Mouse (Mus musculus) left cerebral cortex, postnatal 25 days (tissue): Measurements from ENCODE around the gene Sel1l3. TPM values are rescaled to one million over a fixed set of nuclear protein-coding genes. Genes with fewer than 3 reads are reported as not detected.

Source experiments
- DNase-seq, 2 experiments: peaks; one replicate each; pipeline ENCODE4 v3.0.0; 2022; ENCODE audit warnings: low spot score in 2 of 2, mixed read lengths in 1 of 2
- intact Hi-C: fragments of 180-260 bp; cut with DNase I; formaldehyde crosslinking; loops from one replicate; pipeline ENCODE4 v1.15.1; 2025
- total RNA-seq, 2 experiments: library from RNA; stranded (reverse); gene quantifications; 2 replicates each; pipeline ENCODE4 v1.2.3; 2021

Gene Sel1l3
- total RNA-seq, 2 experiments from 2014 or later, result 67.3 to 70.4 TPM

- DNase-seq, result no peak
These were observed 102.7 kb downstream of the Sel1l3 start for GRCm38 (mm10) chr5:53111036-53111435.

GRCm38 (mm10) chr5:53110225-53110624 is 103.5 kb downstream of the Sel1l3 start:
- DNase-seq, result no peak
- intact Hi-C loops, result no loop called here

More at GRCm38 (mm10) chr5:53111036-53111435, 102.7 kb downstream of the Sel1l3 start:
- intact Hi-C loops, result no loop called here

DNA sequence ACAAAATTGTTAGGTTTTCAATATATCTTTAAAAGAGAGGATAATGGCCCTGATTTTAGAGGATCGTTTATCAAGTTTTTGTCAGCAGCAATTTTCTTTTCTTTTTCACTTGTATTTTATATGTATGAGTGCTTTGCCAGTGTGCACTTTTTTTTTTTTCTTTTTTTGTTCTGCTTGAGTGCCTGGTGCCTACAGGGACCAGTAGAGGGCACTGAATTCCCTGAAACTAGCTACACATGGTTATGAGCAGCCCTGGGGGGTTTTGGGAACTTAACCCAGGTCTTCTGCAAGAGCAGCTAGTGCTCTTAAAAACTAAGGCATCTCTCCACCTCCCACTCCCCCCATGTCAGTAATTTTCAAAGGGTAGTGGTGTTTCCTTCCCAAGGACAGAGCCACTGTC is 105.1 kb downstream of the Sel1l3 start:
- intact Hi-C loops, result loop anchor here (10.0 kb wide), 1 partner anchor 224 kb away; no protein-coding TSS in a partner anchor

DNA sequence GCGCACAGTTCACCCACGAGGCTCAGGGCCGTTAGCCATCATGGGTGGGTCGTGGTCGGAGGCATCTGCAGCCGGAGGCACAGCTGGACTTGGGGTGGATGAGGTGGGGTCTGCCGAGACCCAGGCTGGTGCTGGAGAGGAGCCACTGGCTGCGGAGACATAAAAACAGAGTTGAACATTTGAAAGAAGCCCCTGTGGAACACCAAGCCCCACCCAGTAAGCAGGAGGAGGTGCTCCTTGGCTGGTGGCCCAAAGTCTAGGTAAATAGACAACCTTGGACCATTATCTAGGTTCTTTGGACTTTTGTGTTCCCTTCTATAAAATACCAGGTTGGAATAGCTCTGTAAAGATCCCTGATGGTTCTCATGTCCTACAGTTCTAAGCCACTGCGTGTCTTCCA is 105.7 kb downstream of the Sel1l3 start:
- no peak for DNase-seq
- intact Hi-C loops, result loop anchor here (10.0 kb wide), 1 partner anchor 223 kb away; no protein-coding TSS in a partner anchor

More for the DNA sequence above, 105.1 kb downstream of the Sel1l3 start:
- no peak for DNase-seq

DNA sequence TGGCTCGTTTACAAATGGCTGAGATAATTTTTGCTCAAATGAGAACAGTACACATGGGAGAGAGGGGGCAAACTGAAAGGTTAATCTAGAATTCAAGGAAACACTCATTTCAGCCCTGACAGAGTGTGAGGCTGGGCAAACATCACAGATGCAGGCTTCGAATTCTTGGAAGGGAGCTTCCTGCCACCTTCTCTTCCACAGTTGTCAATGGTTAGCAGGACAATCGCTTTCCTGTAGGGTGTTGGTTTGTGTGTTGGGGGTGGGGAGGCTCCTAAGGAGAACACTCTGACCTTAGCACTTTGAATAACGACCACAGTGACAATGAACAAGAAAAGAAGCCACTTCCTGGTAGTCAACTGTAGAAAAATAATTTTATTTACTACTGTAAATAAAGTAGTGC is 107.0 kb downstream of the Sel1l3 start:
- no peak for DNase-seq
- intact Hi-C loops, result loop anchor here (10.0 kb wide), 1 partner anchor 222 kb away; no protein-coding TSS in a partner anchor

DNA sequence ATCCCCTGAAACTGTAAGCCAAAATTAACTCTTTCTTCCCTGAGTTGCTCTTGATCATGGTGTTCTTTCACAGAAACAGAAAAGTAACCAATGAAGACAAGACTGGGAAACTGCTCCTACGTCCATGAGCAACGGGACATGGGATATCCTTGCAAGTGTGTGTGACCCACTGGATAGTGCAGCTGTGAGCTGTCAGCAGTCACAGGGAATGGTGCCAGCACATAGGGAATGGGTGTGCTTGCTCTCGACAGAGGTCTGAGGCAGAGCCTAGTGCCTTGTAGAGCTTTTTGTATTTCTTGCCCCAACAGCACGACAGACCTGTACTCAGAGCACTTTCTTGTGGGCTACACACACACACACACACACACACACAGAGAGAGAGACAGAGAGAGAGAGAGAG is 107.6 kb downstream of the Sel1l3 start:
- intact Hi-C loops, result loop anchor here (10.0 kb wide), 1 partner anchor 221 kb away; no protein-coding TSS in a partner anchor
- DNase-seq, result no peak

GRCm38 (mm10) chr5:53105716-53106115 is 108.0 kb downstream of the Sel1l3 start:
- peak in 1 of 2 experiments; percentile 24 for DNase-seq
- intact Hi-C loops, result loop anchor here (10.0 kb wide), 1 partner anchor 221 kb away; no protein-coding TSS in a partner anchor

DNA sequence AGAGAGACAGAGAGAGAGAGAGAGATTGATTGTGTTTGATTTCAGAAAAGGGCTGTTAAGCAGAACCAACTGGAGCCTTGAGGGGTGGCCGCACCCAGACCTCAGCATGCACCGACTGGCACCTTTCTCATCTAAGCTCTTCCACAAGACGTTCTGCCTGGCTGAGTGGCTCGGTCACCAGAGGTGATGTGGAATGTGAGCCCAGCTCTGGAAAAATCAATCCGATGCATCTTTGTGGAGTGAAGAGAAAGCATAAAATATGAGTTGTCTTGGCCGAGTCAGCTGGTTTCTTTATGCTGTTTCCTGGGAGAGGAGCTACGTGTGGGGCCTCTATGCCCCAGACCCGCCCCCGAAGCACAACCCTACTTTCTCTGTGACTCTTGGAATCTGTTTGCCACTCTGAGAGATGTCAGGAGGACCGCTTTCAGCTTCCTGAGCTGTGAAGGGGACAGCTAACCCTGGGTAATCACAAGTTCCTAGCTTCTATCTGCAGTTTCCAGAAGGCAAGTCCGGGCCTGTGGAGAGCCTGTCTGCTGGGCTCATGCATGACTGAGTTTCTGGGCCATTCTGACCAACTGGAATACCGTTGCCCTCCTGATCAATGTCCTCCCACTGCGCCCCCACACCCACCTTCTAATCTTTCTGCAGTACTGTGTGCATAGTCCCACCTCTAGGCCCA is 109.4 kb downstream of the Sel1l3 start:
- intact Hi-C loops, result loop anchor here (10.0 kb wide), 1 partner anchor 220 kb away; no protein-coding TSS in a partner anchor
- DNase-seq, result no peak

DNA sequence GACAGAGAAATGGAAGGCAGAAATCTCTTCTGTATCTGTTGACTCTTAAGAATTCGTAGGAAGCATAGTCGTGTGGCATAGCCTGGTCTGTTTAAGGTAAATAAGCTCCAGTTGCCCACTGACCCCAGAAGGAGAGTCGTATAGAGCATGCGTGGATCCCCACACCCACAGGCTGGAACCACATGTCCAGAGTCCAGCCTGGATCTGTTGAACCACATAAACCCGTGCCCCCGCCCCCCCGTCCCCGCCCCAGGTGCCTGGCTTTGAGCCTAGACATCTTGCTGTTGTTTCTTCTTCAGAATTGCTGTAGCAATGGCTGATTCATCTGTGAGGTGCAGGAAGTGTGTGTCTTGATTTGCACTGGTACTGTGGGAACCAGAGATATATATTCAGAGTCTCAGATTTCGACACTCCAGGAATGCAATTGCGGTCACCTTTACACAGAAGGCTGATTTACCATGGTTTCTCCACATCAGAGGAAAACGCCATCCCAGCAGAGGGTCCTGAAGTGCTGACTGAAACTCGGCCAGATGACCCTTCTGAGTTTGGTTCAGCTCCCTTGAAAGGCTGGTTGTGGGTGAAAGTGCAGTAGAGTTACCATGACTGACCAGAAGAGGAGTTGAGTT is 111.8 kb downstream of the Sel1l3 start:
- intact Hi-C loops, result loop anchor here (10.0 kb wide), 1 partner anchor 217 kb away; no protein-coding TSS in a partner anchor
- no peak for DNase-seq

DNA sequence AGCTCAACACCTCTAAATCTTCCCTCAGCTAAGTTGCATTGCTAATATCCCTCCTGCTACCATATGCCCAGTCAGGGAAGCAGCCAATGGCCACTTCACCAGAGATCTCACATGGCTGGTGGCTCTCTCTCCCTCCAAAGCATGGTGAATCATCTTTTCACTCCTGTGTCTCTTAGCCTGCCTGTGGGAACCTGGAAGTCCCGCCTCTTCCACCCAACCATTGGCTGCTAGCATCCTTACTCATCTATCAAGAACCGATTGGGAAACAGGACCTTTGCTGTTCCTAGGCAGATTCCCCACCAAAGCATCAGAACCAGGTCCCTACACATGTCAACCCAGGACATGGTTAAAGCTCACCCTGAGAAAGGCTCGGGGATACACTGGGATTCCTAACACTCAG is 122.4 kb downstream of the Sel1l3 start:
- intact Hi-C loops, result loop anchor here (10.0 kb wide), 1 partner anchor 87 kb away; no protein-coding TSS in a partner anchor
- DNase-seq, result peak in 1 of 2 experiments; percentile 26

GRCm38 (mm10) chr5:53087452-53087851 is 126.3 kb downstream of the Sel1l3 start:
- DNase-seq, result no peak
- intact Hi-C loops, result no loop called here

DNA sequence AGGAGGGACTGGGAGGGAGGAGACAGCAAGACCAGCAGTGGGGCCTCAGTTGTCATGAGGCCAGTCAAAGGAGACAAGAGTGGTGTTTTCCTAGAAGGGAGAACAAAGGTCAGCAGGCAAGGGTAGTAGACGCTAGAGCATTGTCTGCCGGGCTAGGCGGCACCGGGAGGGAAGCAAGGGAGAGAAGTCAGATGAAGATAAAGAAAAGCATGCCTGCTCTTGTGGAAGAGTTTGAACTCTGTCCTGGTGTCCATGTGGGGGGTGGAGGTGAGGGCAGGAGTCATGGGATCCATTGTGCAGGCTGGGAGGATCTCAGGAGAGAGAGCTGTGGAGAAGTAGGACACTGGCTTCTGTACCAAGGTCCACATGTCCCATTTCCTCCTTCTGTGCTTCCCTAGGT is 135.3 kb downstream of the Sel1l3 start:
- intact Hi-C loops, result no loop called here
- no peak for DNase-seq

- no peak for DNase-seq
- intact Hi-C loops, result no loop called here
These were observed 139.2 kb downstream of the Sel1l3 start for GRCm38 (mm10) chr5:53074553-53074952.

DNA sequence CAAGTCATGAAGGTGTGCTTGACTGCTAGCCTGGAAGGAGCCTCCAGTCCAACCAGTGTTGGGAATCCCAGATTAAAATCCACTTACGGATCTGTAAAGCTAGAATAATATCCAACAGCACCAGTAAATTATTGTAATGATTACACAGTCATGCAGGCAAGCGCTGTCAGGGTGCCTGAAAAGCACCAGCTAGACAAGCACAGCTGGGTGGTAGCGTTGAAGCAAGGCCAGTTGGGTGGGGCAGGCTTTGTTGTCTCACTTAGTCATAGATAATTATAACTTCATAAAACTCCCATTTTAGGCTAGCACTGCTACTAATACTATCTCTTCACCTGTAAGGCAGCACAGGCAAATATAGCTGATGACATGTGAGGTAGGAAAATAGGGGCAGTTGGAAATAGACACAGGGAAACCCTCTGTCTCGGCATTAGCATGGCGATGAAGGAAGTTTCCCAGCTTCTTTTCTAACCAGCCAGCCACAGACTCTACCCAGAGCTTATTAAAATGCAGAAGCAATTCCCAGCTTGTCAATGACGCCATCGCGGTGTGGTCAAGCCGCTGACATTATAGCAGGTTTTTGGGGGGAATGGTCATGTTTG is 152.1 kb downstream of the Sel1l3 start:
- peak in 1 of 2 experiments; percentile 16 for DNase-seq
- intact Hi-C loops, result no loop called here

Other genes starting within 250 kb of the Sel1l3 start
- under 1 TPM in 1 of 2 experiments, not detected in 1; 0.14 TPM for gene Slc34a2, start 175.8 kb downstream of the Sel1l3 start, total RNA-seq
- 10 to 100 TPM; 35.1 to 38.6 TPM for gene Smim20, start 53.2 kb upstream of the Sel1l3 start, total RNA-seq